In the genomic region with DNA sequence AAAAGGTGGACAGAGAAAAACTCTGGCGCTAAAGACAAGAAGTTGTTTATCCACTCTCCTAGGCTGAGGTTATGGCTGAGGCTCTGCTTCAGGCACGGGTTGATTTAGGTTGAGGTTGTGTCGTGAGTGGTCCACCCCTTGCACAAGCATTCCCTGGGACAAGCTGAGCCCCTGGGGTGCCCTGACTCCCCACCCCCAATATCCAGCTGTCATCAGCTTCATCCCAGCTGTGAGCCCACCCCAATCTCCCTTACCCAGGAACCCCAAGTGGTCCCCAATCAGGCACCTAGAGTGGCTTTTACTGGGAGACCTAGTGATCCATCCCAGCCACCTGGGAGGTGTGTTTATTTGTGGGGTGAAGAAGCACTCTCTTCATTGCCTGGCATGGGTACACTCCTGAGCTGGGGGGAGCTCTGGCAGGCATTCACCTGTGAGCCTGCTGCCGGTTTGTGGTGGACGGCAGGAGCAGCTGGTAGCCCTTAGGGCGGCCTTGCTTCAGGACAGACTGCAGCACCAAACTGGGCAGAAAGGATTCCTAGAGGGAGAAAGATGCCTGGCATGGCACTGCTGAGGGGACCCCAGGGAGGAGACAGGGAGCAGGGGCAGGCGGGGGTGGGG, we compare ENCODE assay signal across 7 mouse cellular contexts. TPM values are rescaled to one million over a fixed set of nuclear protein-coding genes. Genes with fewer than 3 reads are reported as not detected.
A peak's percentile ranks its signal among the peaks of the same experiment; 100 is the strongest.
DNase-seq lines count a peak whose midpoint lies in the region; ATAC-seq and TF ChIP-seq lines count a peak whose summit lies in the region.

No protein-coding gene starts in this region.

- H3K4me1 ChIP-seq in forebrain, embryonic 13.5 days = peaks cover 32% of the 10 kb centered on the region
- H3K4me1 ChIP-seq in intestine, postnatal 0 days (replicated peaks; ENCODE audit: control insufficient read depth, insufficient read depth, low read length) = no peaks in the 10 kb centered on the region
- peaks cover 26% of the 10 kb centered on the region for H3K4me1 ChIP-seq in neural tube, embryonic 12.5 days

- H3K27me3 ChIP-seq in forebrain, embryonic 13.5 days = peaks cover 5% of the 10 kb centered on the region
- no peaks in the 10 kb centered on the region for H3K27me3 ChIP-seq in intestine, postnatal 0 days (replicated peaks; ENCODE audit: control insufficient read depth, insufficient read depth, low read length)
- H3K27me3 ChIP-seq in neural tube, embryonic 12.5 days (replicated peaks) = no peaks in the 10 kb centered on the region; the same call in 1 of the 2 replicates

- peak overlapping the region; percentile 2; the same call in 1 of the 2 replicates for H3K27ac ChIP-seq in left cerebral cortex, adult 2 months
- peak overlapping the region; percentile 63 for H3K27ac ChIP-seq in forebrain, embryonic 13.5 days
- no peak overlapping the region for H3K27ac ChIP-seq in intestine, postnatal 0 days (ENCODE audit: low read depth, low read length)
- H3K27ac ChIP-seq in neural tube, embryonic 12.5 days = no peak overlapping the region

- no peak for TF ChIP-seq CTCF in left cerebral cortex, adult 2 months (IDR thresholded peaks at IDR 0.05)
- no peak for TF ChIP-seq CTCF in intestine, postnatal 0 days (IDR thresholded peaks at IDR 0.05; ENCODE audit: low read depth)

- H3K9me3 ChIP-seq in forebrain, embryonic 13.5 days (replicated peaks) = no peaks in the 10 kb centered on the region
- no peaks in the 10 kb centered on the region for H3K9me3 ChIP-seq in intestine, postnatal 0 days (ENCODE audit: control insufficient read depth)
- H3K9me3 ChIP-seq in neural tube, embryonic 12.5 days = no peaks in the 10 kb centered on the region

- DNase-seq in left cerebral cortex, adult 2 months (ENCODE audit: extremely low spot score in 1 of 2, low spot score in 2 of 2) = no peak
- no peak for DNase-seq in left cerebral cortex, postnatal 4 days
- DNase-seq in adrenal gland, postnatal 36 days = no peak
- no peak for DNase-seq in embryo, embryonic 11 days

- no peak overlapping the region for H3K9ac ChIP-seq in forebrain, embryonic 13.5 days
- no peak overlapping the region for H3K9ac ChIP-seq in intestine, postnatal 0 days (ENCODE audit: low read depth, low read length)
- H3K9ac ChIP-seq in neural tube, embryonic 12.5 days = no peak overlapping the region

- 62% methylated on average over 7 of the region's 7 CpGs for WGBS in forebrain, embryonic 13.5 days
- WGBS in intestine, postnatal 0 days = 78% methylated on average over 7 of the region's 7 CpGs
- WGBS in neural tube, embryonic 12.5 days = 56% methylated on average over 7 of the region's 7 CpGs

- peak overlapping the region; percentile 62 for H3K4me2 ChIP-seq in forebrain, embryonic 13.5 days
- peak overlapping the region; percentile 75 for H3K4me2 ChIP-seq in intestine, postnatal 0 days (replicated peaks; ENCODE audit: low read depth)
- peak overlapping the region; percentile 60 for H3K4me2 ChIP-seq in neural tube, embryonic 12.5 days (replicated peaks)

- ATAC-seq in forebrain, embryonic 13.5 days = no peak
- no peak for ATAC-seq in intestine, postnatal 0 days
- no peak for ATAC-seq in neural tube, embryonic 12.5 days (ENCODE audit: low FRiP score, low read depth)

- intact Hi-C loops in left cerebral cortex, adult 2 months (cut with DNase I) = loop anchor here (2.0 kb wide), 1 partner anchor 139 kb away; no protein-coding TSS in a partner anchor
- intact Hi-C loops in left cerebral cortex, postnatal 4 days (cut with DNase I) = loop anchor here (10.0 kb wide), 1 partner anchor 181 kb away; no protein-coding TSS in a partner anchor

- H3K36me3 ChIP-seq in forebrain, embryonic 13.5 days (ENCODE audit: poor library complexity, severe bottlenecking) = no peaks in the 10 kb centered on the region
- H3K36me3 ChIP-seq in intestine, postnatal 0 days (ENCODE audit: control insufficient read depth, insufficient read depth) = no peaks in the 10 kb centered on the region
- H3K36me3 ChIP-seq in neural tube, embryonic 12.5 days = no peaks in the 10 kb centered on the region

- H3K4me3 ChIP-seq in left cerebral cortex, adult 2 months = no peak overlapping the region
- peak overlapping the region; percentile 40; the same call in 1 of the 2 replicates for H3K4me3 ChIP-seq in forebrain, embryonic 13.5 days
- H3K4me3 ChIP-seq in intestine, postnatal 0 days (ENCODE audit: low read depth, low read length) = peak overlapping the region; percentile 37; the same call in 1 of the 2 replicates
- peak overlapping the region; percentile 27; the same call in 1 of the 2 replicates for H3K4me3 ChIP-seq in neural tube, embryonic 12.5 days

RNA-seq across cellular contexts. Expression of a gene that starts 8.1 kb away (rescaled TPM):
- total RNA-seq in left cerebral cortex, adult 2 months (2021) = 10 to 100 TPM in 1 of 2 experiments, 1 to 10 TPM in 1; 9.9 to 12.6 TPM
- total RNA-seq in left cerebral cortex, postnatal 4 days (2021) = 1 to 10 TPM; 2.1 to 2.5 TPM
- 3.8 and 4.5 TPM in 2 replicates for polyA plus RNA-seq in forebrain, embryonic 13.5 days (2015; fragmentation: Nextera tagmentation; extraction: Ambion mirVana)
- 0.58 and 0.60 TPM in 2 replicates for polyA plus RNA-seq in intestine, postnatal 0 days (2015; fragmentation: Nextera tagmentation; extraction: Ambion mirVana)
- polyA plus RNA-seq in neural tube, embryonic 12.5 days (2016; fragmentation: Nextera tagmentation; extraction: Ambion mirVana) = 2.0 and 2.6 TPM in 2 replicates
- total RNA-seq in adrenal gland, postnatal 36 days (2021) = 1 to 10 TPM in 1 of 2 experiments, under 1 TPM in 1; 0.99 to 2.8 TPM

RNA-seq across cellular contexts. Expression of a gene that starts 12.2 kb away (rescaled TPM):
- 10 to 100 TPM; 35.2 to 38.8 TPM for total RNA-seq in left cerebral cortex, adult 2 months (2021)
- 10 to 100 TPM; 55.6 to 58.9 TPM for total RNA-seq in left cerebral cortex, postnatal 4 days (2021)
- polyA plus RNA-seq in forebrain, embryonic 13.5 days (2015; fragmentation: Nextera tagmentation; extraction: Ambion mirVana) = 120 and 127 TPM in 2 replicates
- polyA plus RNA-seq in intestine, postnatal 0 days (2015; fragmentation: Nextera tagmentation; extraction: Ambion mirVana) = 45.3 and 50.5 TPM in 2 replicates
- polyA plus RNA-seq in neural tube, embryonic 12.5 days (2016; fragmentation: Nextera tagmentation; extraction: Ambion mirVana) = 111 and 119 TPM in 2 replicates
- 10 to 100 TPM; 49.6 to 52.2 TPM for total RNA-seq in adrenal gland, postnatal 36 days (2021)

RNA-seq across cellular contexts. Expression of a gene that starts 34.8 kb away (rescaled TPM):
- total RNA-seq in left cerebral cortex, adult 2 months (2021) = 10 to 100 TPM; 35.4 to 40.5 TPM
- total RNA-seq in left cerebral cortex, postnatal 4 days (2021) = 10 to 100 TPM; 29.2 to 33.2 TPM
- 39.4 and 43.4 TPM in 2 replicates for polyA plus RNA-seq in forebrain, embryonic 13.5 days (2015; fragmentation: Nextera tagmentation; extraction: Ambion mirVana)
- 12.9 and 13.0 TPM in 2 replicates for polyA plus RNA-seq in intestine, postnatal 0 days (2015; fragmentation: Nextera tagmentation; extraction: Ambion mirVana)
- 38.0 and 41.3 TPM in 2 replicates for polyA plus RNA-seq in neural tube, embryonic 12.5 days (2016; fragmentation: Nextera tagmentation; extraction: Ambion mirVana)
- 10 to 100 TPM; 23.9 to 27.0 TPM for total RNA-seq in adrenal gland, postnatal 36 days (2021)

RNA-seq across cellular contexts. Expression of a gene that starts 39.4 kb away (rescaled TPM):
- total RNA-seq in left cerebral cortex, adult 2 months (2021) = 1 to 10 TPM; 1.5 to 1.7 TPM
- total RNA-seq in left cerebral cortex, postnatal 4 days (2021) = 1 to 10 TPM; 2.5 to 3.7 TPM
- polyA plus RNA-seq in forebrain, embryonic 13.5 days (2015; fragmentation: Nextera tagmentation; extraction: Ambion mirVana) = 1.8 and 3.0 TPM in 2 replicates
- polyA plus RNA-seq in intestine, postnatal 0 days (2015; fragmentation: Nextera tagmentation; extraction: Ambion mirVana) = 0.64 and 0.74 TPM in 2 replicates
- 9.8 and 11.3 TPM in 2 replicates for polyA plus RNA-seq in neural tube, embryonic 12.5 days (2016; fragmentation: Nextera tagmentation; extraction: Ambion mirVana)
- total RNA-seq in adrenal gland, postnatal 36 days (2021) = 1 to 10 TPM in 1 of 2 experiments, under 1 TPM in 1; 0.46 to 2.2 TPM

Comparison
In these comparisons a context has a peak if more than half of its experiments do, and no peak if none do; other contexts are left out.
1. H3K27ac ChIP-seq: peak in left cerebral cortex, adult 2 months (single experiment) and forebrain, embryonic 13.5 days (single experiment); none in intestine, postnatal 0 days (single experiment) and neural tube, embryonic 12.5 days (single experiment).
2. Peak in every context shown above with its lines, with median percentiles within 50 percentile points of each other: H3K4me2 ChIP-seq.